Mouse (Mus musculus) retina, postnatal 7 days (tissue): ENCODE results near the gene Slc16a3.

Experiments
- DNase-seq: peaks from one replicate; pipeline ENCODE4 v3.0.0-alpha.2; 2012; ENCODE audit warnings: low read depth, low spot score

Gene Slc16a3

GRCm38 (mm10) chr11:120948861-120949851 lies 876 bp downstream of the Slc16a3 start:
- peak; percentile 33 for DNase-seq

DNA sequence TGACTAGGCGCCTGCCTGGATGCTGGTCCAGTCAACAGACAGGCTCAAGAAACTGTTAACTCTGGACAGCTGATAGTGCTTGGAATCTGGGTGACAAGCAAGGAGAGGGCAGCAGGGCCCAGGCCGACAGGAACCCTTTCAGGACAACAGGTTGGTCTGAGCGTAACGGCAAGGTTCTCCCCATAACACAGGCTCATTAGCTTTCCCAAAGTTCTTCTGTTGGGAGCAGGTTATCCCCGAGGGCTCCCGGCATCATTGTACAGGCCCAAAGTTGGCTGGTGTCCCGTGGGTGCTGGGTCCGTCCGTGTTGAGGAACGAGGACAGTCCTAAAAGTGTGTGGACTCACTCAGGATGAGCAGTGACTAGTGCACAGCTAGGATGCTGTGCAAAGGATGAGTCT lies 1.6 kb downstream of the Slc16a3 start:
- DNase-seq = no peak

DNA sequence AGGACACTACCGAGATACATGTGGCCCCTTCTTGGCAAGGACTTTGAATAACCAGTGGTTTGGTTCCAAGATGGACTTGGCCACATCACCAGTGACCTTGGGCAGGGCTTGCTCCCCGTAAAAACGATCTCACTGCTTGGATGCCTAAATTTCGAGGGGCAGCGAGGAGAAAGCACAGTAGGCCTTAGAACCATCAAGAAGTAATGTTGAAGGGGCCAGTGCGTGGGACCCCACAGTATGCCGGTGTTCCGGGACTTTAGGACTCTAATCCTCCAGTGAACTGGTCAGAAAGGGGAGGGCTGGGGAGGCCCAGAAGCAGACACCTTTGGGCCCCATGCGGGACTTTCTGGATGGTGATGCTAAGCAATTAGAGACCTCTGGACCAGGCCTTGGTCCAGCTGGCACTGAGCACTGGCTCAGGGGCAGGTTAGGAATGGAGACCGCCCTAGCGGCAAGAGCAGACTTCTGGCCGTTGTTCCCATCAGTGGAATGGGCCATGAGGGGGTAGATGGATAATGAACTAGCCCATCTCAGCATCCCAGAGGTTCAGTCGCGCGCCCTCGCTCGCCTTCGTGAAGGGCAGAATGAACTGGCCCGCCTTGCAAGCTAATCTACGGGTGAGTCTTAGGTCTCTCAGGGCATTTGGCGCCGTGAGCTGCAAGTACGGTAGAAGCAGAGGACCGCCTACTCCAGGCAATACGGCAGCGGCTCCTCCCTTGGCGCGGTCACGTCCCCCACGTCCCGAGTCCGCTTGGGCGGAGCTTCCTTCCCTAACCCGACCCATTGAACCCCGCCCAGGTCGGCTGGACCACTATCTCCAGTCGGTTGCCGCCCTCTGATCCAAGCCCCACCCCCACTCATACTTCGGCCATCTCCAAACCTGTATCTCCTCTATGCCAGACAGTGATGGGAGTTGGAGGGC lies 2.3 kb downstream of the Slc16a3 start:
- DNase-seq = peak; percentile 71

DNA sequence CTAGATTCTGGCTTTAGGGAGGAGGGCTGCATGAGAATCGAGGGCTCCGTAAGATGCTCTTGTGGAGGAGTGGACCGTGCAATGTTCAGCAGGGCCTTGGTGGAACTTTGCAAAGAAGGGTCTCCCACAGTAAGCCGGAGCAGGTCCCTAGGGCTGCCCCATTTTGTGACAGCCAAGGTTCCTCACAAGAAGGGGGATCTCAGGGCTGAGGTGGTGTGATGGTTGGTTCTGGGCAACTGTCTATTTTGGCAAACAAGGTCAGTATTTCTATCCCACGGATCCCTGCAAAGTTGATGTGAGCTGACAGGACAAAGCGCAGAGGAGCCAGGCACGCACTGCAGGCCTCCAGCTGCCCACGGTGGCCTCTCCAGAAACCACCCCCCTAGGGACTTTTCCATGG lies 3.0 kb downstream of the Slc16a3 start:
- no peak for DNase-seq

- no peak for DNase-seq
Measured at GRCm38 (mm10) chr11:120951731-120952730, 3.8 kb downstream of the Slc16a3 start.

- no peak for DNase-seq
Measured at GRCm38 (mm10) chr11:120954936-120955335, 6.7 kb downstream of the Slc16a3 start.

- DNase-seq = no peak
Measured at GRCm38 (mm10) chr11:120955701-120956100, 7.4 kb downstream of the Slc16a3 start.

DNA sequence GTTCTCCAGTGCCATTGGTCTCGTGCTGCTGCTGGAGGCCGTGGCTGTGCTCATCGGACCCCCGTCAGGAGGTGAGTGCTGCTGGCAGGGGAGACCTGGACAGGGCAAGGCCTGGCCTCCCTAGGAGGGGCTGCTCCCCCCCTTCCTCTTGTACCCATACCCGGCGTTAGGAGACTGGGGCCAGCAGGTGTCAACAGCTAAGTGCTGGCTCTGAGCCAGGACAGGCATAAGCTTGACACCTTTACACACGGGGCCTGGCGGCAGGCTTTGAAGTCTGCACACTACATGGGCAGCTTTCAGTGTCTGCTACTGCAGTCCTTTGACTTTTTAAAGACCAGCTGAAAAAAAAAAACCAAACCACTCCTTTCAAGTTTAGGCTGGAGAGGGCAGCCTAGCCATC lies 8.8 kb downstream of the Slc16a3 start:
- DNase-seq = no peak

GRCm38 (mm10) chr11:120957731-120958257 lies 9.5 kb downstream of the Slc16a3 start:
- DNase-seq = no peak

GRCm38 (mm10) chr11:120959066-120959465 lies 10.8 kb downstream of the Slc16a3 start:
- DNase-seq = no peak

GRCm38 (mm10) chr11:120959564-120959963 lies 11.3 kb downstream of the Slc16a3 start:
- no peak for DNase-seq

DNA sequence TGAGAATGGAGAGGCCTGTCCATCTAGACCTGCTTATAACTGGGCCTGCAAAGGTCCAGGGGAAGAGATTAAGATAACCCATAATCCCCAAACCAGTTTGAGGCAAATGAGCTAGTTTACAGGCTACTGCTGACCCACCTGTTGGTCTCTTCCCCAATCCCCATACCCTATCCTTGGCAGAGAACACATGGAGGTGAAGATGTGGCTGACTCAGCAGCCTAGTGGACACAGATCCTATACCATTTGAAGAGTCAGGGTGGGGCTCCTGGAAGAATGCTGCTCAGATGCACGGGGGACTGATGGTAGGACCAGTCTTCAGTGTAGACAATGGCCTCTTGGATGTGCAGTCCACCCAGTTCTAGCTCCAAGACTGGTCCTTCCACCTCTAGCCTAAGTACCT lies 12.0 kb downstream of the Slc16a3 start:
- DNase-seq = no peak

- DNase-seq = no peak
Measured at GRCm38 (mm10) chr11:120961594-120961993, 13.3 kb downstream of the Slc16a3 start.

DNA sequence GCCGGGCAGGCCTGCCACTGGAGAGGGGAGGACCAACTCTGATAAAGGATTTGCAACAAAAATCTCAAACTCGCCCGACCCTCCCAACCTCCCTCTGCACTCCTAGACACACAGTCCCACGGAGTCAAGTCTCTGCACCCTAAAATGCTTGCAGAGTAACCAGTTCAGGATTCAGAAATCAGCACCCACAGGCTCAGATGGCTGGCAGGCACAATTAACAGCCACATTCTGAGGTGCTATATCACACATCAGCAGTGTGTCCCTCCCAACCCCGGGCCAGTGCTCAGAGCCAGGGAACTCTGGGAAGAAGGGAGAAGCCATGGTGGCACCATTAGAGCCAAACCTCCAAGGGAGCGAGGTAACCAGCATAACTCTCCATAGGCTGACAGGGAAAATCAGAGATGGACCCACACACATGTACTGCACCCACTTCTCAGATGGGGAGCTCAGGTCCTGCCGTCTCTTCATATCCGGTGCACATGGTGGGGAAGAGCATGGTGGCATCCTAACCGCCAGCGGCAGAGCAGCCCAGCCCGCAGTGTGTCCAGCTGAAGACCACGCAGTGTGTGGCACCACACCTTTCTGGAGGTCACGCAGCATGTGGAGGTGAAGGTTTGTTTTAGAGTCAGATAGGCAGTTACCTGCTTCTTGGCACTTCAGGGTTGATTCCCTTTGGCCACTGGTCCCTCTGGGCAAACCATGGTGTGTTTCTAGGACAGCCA lies 13.9 kb downstream of the Slc16a3 start:
- DNase-seq = no peak

DNA sequence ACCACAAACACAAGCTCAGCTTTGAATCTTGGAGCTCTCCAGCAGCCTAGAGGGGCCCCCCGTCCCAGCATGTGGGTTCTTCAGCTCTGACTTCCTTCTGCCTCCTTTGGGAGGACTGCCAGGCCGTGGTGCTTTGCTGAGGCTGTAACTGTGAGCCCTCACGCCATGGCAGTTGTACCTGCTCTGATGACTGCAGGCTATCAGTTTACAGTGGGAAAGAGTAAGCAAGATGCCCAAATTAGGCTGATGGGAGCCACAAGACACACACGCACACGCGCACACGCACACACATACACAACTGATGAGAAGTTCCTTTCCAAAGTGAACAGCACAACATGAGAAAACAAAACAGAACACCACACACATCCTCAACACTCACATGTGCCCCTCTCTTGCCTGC lies 14.6 kb downstream of the Slc16a3 start:
- no peak for DNase-seq

DNA sequence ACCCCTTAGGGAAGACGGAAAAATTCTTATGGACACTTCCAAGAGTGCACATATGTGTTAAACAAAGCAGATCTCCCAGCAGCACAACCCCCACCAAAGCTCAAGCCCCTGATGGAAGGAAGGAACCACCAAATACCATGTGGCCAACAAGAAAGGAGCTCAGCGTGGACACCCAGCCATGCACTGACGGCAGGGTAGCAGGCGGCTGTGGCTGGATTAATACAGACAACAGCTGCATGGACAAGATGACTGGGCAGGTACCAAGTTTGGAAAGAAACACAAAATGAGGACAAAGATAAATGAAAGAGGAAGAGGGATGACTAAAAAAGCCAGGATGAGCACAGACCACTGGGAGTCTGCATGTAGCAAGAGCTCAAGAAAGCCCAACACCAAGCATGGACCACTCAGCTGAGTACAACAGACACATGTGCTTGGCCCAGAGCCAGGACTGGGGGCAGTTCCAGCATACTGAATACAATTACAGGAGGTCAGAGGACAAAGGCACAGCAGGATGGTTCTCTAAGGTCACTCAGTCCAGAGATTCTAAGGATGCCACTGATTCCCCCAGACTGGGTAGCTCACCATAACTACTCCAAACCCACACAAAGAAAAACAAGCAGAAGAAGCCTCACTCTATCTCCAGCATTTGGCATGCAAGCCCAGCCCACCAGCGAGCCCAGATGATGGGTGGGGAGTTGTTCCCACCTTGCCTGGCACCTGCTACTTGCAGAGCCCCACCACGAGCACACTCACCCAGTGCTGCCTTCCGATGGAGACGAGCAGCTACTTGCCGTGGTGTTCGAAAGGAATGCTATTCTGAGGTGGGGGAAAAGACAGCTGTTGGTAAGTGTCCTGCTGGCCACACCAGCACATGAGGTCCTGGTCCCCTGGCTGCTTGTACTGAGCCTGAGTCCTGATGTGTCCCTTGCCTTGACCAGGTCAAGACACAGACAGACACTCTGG lies 16.2 kb downstream of the Slc16a3 start:
- DNase-seq = no peak

GRCm38 (mm10) chr11:120965587-120965986 lies 17.3 kb downstream of the Slc16a3 start:
- no peak for DNase-seq

- no peak for DNase-seq
Measured at GRCm38 (mm10) chr11:120969742-120970141, 21.5 kb downstream of the Slc16a3 start.

- no peak for DNase-seq
Measured at GRCm38 (mm10) chr11:120971237-120971636, 23.0 kb downstream of the Slc16a3 start.
